Mouse (Mus musculus) cerebellum, adult (tissue): ENCODE results near the gene Glis3.

ENCODE experiments used
- ATAC-seq: cut with Nextera tagmentation; 2 replicates; pipeline ENCODE4 v1.9.2; 2017; ENCODE audit warnings: mild to moderate bottlenecking, moderate library complexity, mixed read lengths; ENCODE audit not compliant: insufficient number of reproducible peaks, low FRiP score, low TSS enrichment

Glis3 gene

DNA sequence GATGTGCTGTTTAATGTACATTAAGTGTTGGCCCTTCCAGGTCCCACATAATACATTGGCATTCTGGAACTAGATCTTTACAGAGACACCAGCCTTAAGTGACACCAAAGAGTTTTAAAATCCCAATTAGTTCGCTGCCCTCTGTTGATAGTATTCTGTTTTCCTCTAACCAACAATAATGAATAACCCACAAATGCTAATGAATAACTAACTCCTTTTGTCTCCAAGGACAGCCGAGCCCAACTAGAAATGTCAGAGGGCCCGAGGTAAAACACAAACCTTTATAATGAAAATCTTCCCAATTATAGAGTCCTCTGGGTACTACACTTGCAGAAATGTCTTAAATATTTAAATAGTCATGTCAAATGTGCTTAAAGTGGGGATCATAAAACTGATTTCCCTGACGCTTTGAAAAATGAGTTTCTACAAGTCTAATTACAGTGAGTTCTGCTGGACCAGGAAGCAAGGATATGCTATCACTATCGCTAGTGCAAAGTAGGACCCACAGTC lies 22.1 kb downstream of the Glis3 start:
- no peak for ATAC-seq

DNA sequence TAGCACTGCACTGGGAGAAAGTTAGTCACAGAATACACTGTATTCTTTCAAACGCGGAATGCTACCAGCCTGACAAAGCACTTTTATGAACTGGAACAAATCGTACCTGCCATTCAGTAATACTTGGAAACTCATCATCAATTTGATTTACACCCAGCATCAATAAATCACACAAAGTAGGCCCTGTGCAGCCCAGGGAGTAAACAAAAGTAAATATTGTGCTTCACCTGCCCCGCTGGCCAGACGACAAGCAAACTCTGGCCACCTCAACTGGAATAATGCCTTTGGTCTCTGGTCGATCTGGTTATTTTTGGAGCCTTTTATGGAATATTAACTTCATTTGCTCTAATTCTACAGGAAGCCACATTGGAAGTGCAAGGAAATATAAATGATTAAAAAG lies 23.0 kb downstream of the Glis3 start:
- ATAC-seq, result no peak

DNA sequence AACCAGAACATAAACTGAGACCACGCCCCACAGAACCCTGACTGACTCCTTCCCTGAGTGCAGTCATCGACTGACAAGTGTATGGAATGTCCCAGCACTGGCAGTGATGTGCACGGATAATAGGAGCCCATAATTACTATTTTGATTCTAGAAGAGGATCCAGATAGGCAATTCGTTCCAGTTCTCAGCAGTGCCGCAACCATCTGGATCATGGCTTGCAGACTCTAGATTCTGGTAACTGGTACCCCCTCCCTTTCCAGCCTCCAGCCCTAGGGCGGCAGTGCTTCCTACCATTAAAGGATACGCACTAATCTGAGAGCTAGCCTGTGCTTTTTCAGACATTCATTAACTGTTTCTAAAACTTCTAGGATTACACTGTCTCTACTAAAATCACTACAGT lies 24.7 kb downstream of the Glis3 start:
- ATAC-seq, result no peak

DNA sequence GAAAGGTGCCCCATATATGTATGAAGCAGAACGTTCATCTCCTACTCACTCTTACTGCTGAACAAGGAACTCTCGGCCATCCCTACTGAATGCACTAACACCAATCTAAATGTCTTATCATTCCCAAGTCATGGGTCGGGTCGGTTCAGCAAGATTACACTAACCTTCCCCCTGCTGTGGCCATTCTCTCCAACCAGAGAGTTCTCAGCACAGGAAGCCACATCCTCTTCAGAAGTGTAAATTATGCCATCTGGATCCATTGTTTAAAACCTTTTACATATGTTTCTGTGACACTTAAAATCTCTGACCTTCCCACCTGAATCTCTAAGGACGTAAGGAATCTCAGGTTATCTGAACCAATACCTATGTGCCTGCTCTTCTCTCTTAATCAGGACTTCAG lies 29.0 kb downstream of the Glis3 start:
- ATAC-seq, result no peak

DNA sequence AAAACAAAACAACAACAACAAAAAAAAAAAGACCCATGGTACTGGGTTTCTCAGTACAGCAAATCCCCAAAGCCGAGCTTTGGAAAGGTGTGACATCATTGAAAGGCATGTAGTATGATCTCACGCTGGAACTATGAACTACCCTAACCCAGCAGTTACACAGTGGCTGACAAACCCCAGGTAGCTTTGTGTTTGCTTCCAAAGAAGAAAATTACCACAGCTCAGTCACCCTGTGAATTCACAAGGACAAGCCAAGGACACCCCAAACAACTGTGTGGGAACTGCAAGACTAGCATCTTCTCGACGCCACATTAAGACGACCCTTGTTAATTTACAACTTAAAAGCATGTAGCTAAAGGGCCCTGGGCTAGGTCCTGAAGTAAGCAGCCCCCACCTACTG lies 30.4 kb downstream of the Glis3 start:
- ATAC-seq, result no peak

DNA sequence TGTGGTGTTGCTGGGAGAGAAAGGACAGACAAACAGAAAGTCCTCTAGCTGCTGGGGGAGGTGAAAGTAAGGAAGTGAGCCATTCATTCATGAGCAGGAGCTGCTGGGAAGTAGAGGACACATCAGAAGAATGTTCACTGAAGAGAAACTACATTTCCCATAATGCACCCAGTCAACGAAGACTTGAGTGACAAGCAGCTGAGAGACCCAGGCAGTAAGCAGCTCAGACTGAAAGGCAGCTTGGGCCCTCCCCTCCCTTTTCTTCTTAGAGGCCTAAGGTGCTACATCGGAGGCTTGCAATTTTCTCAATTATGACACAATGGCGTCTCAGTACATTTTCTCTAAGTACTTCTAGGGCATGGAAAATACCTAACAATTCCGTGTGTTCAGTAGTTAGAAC lies 31.0 kb downstream of the Glis3 start:
- no peak for ATAC-seq

DNA sequence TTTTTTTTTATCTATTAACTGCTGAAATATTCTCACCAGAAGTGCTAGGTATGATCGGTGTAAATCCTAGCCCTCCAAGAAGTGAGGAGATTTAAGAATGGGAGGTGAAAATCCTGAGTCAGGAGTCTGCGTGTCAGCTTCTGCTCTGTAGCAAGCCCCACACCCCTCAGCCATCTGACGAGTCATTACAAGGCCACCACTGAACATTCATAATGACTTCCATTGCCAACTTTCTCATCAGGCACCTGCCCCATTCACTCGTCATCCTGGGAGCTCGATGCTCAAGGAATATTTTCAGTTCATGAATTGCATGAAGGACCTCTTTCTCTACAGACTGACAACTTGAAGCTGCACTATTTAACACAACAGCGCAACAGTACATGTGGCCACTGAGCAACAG lies 32.5 kb downstream of the Glis3 start:
- no peak for ATAC-seq

DNA sequence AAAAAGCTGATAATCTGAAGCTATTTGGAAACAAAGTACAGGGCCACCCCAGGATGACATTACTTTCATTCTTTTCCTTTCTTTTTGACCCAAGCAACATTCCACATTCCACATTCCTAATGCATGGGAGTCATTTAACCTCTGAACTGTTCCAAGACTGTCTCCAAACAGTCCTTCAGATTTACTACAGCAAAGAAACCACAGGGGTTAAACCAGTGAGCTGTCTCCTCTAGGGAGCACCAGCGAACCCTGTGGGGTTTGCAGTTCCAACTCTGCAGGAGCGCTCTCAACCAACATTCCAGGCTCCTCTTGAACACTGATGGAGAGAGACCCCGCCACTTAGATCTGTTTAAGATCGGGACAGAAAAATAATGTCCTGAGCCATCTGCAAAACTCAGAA lies 33.6 kb downstream of the Glis3 start:
- no peak for ATAC-seq

DNA sequence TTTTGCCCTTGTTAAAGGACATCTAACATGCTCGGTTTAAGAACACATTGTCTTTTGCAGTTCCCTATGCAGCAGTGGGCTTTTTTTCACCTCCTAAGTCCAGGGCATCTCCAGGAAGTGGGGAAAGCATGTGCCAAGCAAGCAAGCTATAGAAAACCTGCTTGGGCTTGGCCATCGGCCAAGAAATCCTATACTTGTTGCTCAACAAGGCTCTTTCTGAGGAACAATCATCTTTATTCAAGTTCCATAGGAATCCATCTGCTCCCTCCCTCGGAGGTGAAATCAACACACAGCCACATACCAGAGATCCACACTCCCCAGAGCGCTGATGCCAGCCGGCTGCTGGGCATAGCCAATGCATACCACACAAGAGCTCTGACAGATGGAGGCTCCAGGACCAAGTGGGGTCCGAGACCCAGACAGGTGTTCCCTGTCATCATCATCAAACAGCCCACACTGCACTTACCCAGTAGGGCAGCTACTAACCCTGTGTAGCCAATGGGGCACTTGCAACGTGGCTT lies 39.0 kb downstream of the Glis3 start:
- ATAC-seq, result no peak

DNA sequence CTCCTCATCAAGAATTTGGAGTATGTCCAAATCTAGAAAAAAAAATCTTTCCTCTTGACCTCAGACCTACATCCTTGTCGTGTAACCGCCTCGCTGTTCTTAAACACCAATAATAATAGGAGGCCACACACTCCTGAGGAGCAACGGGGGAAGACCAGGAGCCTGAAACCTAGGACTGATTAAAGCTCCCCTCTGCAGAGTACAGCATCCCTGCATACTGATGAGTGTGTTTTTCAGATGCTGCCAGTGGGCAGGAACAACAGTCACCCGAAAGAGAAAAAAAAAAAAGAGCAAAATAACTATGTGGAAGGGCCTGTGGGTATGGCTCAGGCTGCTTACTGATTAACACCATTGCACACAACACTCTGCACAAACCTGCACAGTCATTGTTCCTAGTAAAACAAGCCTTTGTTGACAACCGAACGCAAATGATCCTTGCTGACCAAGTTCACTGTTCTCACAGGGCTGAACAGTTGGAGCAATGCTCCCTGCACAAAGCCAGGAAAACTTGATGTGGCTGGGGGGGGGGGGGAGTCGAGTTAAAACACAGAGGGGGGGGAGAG lies 43.8 kb downstream of the Glis3 start:
- ATAC-seq, result no peak

DNA sequence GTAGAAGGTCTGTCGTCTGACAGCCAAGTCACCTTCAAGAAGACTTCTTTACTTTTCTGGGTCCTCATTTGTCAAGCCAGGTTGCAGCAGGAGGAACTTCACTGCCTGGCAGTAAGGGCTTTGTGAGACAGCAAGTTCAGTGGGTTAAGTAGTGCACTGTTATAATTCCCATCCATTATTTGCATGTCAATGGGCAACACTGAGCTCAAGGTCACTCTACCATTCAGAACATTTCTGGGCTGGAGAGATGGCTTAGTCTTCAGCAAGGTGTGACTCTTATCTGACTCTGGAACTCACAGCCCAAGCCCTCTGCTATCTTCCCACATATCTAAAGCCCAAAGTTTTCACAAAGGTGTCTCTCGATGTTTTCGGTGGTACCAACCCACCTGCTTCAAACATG lies 44.9 kb downstream of the Glis3 start:
- no peak for ATAC-seq

DNA sequence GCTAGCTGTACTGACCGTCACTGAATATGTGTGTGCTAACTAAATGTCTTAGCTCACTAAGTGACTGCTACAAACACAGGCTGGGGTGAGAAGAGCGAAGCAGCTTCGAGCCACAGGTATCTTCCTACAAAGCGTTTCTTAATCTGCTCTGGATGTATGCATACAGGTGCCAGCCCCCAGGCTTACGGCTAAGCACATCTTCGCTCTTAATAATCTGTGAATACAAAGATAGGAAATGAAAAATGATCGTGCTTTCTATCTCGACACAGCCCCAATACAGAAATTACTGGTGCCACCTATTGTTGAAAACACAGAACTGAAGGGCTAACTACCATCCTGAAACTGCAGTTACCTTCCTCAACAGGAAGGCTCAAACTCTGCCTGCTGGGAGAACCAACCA lies 51.5 kb downstream of the Glis3 start:
- no peak for ATAC-seq

DNA sequence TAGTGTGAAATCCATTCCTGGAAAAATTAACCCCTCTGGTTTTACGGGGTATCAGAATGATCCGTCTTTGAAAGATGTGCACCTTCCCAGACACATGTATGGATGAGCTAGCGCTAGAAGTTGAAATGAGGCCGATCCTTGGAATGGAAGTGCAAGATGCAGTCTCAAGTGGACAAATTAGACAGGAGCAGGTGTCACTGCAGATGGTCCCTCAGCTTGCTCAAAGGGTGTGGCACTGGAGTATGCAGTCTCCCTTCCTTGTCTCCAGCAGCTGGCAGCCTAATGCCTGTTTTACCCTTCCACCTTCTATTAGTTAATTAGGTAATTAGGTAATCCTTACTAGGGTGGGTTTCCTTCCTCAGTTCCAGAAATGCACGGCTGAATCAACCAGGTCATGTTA lies 53.7 kb downstream of the Glis3 start:
- ATAC-seq, result no peak

DNA sequence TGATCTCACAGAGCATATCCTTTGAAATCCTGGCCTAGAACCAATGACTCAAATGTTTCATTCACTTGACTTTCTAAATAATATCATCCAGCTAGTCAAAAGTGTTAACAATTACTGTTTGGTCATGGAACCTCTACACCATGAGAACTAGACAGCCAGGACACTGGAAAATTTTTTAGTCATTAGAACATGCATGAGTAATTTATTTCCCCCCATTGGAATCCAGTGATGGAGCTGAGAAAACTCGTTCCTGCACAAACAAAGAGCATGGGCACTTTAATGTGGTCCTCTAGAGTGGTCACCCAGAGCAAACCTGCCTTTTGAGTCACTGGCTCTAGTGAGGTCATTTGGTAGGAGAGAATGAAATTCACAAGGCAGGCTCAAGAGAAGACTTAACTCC lies 55.3 kb downstream of the Glis3 start:
- ATAC-seq, result no peak

DNA sequence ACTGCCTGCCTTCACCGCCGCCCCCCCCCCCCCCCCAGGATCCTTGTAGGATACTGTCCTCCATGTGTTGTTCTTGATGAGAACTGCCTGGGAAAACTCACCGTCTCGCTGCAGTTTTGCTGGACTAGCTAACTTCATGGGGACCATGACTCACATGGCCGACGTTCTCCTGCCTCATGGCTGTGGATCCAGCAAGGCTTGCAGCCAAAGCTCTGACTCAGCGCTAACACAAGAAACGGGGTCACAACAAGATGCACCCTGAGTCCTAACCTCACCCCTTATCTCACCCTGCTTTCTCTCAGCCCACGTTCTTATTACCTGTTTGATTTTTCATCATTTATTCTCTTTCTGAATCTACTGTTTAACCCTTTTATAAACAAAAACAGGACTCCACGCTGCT lies 56.2 kb downstream of the Glis3 start:
- no peak for ATAC-seq

DNA sequence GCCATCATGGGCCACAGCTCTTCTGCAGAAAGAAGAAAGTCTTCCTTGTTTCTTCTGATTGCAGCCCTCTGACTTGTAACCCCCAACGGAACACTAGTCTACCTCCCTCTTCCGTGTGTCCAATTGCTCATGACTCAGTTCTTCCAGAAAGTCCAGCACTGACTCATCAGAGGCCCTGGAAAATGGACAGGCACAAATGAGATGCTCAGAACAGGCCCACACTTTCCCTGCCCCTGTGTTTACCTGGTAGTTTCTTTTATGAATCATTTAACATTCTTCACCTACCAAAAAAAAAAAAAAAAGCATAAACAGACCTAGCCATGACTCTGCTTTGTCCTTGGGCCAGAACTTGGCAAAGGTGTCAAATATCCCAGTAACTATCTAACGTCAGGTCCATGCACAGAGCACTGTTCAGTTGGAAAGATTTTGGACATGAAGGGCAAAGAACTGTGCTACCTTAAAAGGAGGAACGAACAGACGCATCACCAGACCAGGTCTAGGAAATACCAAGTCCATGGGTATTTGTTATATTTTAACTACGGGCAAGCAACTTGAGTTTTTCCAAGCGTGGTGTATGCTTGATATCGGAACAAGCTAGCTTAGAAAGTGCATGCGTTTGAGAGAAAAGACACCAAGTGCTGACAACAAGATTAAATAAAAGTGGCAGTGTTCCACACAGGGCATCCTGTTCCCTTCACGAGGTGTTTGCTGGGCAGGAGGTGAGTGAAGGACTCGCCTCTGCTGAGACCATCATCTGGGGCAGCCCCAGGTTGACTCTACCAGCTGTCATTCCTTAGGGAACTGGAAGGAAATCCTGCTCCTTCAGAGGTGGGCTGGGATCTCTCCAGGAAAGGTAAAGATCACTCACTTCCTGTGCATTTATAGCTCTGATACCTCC lies 58.0 kb downstream of the Glis3 start:
- ATAC-seq, result no peak

DNA sequence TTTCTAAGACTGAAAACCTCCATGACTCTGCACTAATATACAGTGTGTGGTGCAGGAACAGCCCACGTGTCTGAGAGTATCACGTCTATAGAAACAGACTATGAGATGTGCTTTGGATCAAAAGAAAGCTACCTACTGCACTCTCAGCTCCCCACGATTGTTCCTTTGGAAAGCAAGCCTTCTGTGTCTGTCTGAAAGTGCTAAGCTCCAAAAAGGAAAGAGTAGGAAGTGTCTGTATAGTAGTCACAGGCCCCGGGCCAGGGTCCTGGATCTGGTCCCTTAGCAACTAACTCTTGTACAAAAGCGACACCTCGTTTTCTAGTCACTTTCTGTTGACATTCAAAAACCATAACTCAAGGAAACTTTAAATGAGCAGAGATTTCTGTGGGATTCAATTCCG lies 62.1 kb downstream of the Glis3 start:
- no peak for ATAC-seq

DNA sequence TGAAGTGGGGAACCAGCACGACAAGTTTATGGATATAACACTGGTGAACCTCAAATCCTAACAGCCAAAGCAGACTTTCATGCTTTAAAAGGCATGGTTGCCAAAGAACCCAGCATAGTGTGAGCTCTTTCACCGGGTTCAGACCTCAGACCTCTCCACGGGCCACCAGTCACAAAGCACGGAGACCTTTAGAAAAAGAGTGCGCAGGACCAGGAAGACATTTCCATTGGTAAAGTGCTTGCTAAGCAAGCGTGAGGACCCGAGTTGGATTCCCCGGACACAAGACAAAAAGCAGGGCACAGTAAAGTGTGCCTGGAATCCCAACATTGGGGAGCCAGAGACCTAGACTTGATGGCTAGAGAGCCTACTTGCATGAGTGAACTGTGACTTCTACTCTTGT lies 62.7 kb downstream of the Glis3 start:
- ATAC-seq, result no peak

DNA sequence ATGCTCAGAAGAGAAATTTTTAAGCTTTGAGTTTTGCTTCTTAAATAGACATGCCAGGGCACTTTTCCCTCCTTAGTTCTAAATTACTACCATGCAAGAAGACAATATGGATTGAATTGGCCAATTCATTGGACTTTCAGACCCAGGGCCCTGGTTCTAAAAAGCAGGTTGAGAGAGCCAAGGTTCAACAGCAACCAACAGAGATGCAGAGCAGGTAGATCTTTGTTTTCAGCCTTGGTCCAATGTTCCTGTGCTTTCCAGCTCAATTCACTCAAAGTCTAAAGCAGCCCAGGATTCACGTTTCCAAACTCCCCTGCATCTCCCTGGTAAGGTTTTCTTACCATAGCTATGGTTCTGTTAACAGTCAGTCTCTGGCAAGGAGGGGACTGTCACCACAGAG lies 63.4 kb downstream of the Glis3 start:
- ATAC-seq, result no peak

DNA sequence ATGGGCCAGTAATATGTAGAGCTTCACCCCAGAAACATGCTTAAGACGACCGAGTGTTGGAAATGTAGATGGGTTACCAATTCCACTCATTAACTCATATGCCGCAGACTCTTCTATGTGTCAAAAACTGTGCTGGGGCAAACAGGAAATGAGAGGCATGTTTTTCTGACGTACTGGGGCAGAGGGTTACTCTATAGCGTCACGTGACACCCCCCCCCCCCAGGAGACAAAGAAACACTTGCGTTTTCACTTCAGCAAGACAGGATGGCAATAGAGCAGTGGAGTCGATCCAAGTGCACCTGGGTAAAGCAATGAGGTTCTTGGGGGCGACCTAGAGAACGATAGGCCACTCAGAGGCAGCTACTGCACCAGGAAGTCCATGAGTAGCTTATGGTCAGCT lies 67.6 kb downstream of the Glis3 start:
- ATAC-seq, result no peak

DNA sequence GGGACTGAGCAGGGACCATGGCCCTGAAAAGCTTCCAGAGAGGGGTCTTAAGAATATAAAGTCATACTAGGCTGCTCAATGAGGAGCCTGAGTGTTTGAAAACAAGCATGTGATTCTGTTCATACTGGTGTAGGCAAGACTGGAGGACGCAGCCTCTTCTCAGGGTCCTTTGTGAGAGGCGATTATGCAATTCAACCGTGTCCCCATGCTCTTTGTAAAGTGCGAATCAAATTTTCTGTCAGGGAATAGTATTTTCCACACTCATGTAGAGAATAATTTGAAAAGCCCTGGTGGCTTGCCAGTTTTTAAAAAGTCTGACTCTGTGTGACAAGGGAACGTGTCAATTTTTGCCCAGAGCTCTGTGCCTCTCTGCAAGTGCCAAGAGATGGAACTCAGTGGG lies 71.1 kb downstream of the Glis3 start:
- ATAC-seq, result no peak

DNA sequence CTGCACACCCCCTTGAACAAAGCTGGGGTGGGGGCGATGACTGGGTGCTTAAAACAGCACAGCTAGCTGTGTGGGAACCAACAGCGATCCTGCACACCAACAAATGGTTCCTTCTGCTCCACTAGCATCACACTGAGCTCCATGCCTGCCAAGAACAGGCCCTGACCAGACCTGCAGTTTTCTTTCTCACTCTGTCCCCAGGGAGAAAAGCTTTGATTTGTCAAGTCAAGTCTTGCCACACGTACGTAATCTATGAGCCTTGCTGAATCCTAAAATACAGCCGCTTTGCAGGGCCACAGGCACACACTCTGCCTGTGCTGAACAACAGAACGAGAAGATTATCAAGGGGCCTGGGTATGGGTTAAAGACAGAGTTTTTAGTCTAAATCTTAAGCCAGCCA lies 71.6 kb downstream of the Glis3 start:
- ATAC-seq, result no peak
